Mouse (Mus musculus) cerebellum, postnatal 36 days (tissue): ENCODE measurements at regions not wholly inside any gene's neighbourhood (a gene's known extent, or its start where the extent isn't known, plus 50 kb on each side); places are given as distances from the start of the nearest gene placed in this dataset.
A peak's percentile ranks its signal among the peaks of the same experiment; 100 is the strongest.

Experiments used
- DNase-seq, 2 experiments: peaks; one replicate each; pipeline ENCODE4 v3.0.0; 2021 to 2022; ENCODE audit warnings: mixed read lengths in 2 of 2

DNA sequence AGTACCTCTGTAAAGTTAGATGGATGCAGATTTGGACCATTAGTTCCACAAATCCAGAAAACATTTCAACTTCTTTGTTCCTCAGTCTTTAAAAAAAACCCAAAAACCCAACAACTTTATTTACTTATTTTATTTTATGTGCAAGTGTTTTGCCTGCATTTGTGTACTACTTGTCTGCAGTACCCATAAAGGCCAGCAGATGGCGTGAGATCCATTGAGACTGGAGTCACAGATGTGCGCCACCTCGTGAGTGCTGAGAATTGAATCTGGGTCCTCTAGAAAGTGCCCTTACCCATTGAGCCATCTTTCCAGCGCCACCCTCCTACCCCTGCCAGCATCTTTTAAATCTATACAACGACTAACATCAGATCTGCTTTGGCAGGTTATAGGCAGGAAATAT, 53.0 kb downstream of the Gm12689 start:
- no peak for DNase-seq

DNA sequence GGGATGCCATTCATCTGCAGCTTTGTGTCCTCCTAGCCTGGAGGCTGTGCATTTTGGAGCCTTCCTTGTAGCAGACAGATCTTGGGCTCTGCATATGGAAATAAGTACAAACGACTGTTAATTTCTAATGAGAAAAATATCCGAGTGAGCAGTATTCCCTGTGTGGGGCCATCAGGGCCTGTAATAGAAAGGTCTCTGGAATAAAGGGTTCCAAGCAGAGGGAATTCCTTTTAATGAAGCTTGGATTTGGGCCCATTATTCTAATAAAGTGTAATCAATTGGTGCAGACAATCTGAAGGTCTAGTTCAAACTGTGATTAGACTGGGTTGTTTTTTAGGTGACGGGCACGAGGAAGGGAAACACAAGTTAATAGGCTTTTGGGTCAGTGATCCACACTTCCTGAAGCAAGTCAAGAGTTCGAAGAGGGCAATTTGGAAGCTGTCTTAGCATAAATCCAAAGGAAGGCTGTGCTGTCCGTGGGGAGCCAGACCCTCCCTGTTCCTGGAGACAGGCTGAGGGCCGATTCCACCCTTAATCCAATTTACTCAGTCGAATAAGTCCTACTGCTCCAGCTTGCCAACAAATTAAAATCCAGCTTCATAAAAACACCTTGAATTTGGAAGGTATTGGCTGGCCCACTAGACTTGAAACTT, 57.5 kb downstream of the Gm12689 start:
- DNase-seq = no peak

DNA sequence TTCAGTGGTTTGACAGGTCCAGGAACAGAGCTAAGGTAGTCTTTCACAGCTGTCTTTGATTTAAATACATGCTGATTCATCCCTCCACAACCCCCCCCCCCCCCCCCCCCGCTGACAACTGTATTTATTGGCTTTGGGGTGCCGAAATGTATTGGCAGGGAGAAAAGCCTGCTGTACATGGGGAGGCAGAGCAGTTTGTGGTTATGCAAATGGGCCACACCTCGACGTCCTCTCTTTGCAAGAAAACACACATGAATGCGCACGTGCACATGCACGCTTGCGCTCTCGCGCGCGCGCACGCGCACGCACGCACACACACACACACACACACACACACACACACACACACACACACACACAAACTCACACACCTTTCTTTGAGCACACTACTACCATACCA, 58.5 kb downstream of the Gm12689 start:
- DNase-seq = no peak

DNA sequence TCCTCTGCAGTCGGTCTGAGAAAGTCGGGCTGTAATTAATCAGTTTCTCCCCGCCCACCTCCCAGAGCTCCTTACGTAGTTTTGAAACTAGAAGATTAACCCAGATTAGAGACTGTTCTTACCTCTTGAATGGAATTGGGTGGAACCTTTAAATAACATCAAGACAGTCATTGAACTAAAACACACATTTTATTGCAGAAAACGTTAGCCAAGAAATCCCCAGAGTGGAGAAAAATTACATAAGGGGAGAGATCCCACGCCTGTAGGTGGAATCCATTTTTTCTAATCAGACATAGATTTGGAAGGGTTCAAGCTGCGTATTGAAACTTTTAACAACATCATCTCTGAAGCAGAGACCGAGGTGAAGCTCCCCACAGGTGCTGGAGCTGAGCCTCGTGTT, 59.1 kb downstream of the Gm12689 start:
- DNase-seq = no peak

DNA sequence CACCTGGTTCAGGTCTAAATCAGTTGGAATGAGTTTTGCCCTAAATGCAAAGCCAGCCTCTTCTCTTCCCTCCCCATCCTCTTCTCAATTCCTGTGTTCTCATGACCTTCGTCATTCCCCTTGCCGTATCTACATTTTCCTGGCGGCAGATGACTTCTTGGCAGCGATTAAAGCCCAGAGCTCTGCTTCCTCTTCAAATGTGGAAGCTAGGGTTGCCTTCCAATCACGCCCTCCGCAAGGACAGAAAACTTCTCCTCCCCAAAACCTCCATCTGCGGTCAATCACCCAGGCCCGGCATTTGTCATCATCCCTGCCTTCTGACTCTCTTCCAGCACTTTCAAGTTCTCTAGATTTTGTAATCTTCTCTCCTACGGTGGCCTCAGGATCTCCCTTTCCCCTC, 72.3 kb downstream of the Gm12689 start:
- DNase-seq = no peak

DNA sequence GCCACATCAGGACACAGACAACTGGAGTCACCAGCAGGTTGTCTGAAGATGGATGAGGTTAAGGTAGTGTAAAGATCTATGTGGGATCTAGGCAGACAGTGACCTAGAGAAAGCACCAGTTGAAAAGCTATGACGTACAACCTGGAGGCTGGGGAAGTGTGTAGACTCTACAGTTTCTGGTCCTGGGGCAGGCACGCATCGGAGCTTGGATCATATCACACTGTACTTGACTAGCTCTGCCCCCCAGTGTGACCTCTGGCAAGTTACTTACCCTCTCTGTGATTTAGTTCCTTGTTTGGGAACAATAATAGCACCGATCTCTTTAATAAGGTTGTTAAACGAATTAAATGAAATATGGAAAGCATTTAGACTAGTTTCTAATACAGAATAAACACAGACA, 75.5 kb downstream of the Gm12689 start:
- DNase-seq = no peak

DNA sequence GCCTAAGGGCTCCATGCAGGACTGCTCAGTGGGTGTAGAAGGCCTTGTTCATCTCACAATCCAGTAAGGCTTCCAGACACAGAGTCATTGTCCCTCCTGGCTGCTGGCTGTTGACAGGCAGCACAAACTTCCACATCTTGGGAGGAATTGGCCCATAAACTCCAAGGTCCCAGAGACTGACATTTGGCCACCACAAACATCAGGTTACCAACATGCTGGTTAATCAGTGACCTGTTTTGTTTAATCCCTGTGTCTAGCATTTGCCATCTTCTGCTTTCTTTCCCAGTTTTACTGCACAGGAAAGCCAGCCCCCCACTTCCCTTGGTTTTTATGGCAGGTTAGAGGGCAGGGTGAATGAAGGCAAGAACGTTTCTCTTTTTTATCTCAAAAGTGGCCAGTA, 80.5 kb downstream of the Gm12689 start:
- DNase-seq = no peak

DNA sequence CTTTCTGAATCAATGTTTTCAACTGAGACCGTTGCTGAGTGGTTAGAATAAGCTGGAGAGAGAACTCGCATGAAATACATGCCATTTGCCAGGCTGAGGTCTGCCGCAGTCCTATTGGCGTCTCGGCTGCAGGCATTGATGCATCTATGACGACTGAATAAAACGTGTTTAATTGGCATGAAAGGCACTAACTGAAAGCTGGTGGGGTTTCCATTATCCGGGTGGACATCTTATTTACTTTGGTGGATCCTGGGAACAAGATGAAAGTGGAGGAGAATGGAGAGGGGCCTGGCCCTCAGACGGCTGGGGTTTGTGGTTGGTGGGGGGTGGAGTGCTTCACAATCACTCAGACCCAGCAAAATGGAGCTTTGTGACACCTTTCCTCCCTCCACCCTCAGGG, 81.2 kb downstream of the Gm12689 start:
- no peak for DNase-seq

DNA sequence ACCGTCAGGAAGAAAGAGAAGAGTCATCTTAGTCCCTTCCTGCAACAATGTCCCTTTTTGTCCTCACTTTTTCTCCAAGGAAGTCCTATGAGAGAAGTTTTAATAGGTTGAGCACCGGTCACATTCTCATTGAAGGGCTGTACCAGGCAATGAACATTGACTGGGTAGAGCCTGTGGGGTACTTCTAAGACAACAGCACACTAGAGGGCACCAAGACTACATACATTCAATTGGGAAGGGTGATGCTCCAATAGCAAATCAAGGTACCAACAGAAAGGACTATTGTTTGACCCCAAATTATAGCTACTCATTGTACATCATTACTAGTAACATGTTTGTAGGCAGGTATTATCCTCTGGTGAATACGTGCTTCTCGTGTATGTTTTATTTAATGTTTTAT, 84.3 kb downstream of the Gm12689 start:
- DNase-seq = no peak

DNA sequence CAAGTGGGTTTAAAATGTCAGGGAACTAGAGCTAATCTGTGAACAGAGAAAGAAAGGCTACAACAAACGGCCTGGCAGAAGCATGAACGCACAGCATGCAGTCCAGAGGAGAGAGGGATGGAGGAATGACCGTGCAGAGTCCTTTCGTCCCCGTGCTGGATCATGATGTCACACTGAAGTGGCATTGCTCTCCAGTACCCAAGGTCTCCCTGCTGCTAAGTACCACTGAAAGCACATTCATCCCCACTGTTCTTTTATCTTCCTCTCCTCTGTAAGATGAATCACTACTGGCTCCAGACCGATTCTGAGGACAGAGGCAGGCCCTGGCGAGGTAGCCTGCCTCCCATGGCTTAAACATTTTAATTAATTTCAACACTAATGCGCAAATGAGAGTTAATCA, 89.7 kb downstream of the Gm12689 start:
- no peak for DNase-seq

DNA sequence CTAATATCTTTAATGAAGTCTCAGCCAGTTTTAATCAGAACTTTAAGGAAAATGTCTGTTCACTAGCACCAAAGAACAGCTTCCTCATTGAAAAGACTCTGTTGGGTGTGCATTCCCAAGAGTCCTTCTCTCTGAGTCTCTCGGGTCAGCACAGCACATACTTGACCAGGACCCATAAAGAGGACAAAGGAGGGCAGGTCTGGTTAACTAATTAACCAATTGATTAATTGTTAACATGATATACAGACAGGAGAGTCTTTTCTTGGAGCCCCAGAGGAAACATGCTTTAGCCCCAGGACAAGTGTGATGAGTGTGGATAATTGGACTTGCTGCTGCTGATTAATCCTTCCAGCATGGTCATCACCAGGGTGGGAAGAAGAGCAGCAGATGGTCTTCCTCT, 93.7 kb downstream of the Gm12689 start:
- DNase-seq = no peak

DNA sequence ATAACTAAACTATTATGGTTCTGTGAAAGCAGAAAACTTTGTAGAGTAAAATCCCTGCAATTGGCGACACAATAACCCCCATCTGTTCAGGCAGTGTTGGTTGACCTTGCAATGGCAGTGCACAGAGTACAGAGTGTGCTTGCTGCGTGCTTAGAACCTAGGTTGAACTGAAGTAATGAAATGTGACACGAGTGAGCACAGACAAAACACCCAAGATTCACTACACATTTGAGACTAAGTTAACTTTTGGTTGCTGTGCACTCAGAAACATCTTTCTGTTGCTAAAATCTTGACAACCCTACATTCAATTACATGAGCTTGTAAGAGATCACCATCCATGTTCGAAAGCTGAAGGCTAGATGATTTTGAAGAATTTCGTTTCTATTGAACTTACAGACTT, 97.3 kb downstream of the Gm12689 start:
- no peak for DNase-seq

DNA sequence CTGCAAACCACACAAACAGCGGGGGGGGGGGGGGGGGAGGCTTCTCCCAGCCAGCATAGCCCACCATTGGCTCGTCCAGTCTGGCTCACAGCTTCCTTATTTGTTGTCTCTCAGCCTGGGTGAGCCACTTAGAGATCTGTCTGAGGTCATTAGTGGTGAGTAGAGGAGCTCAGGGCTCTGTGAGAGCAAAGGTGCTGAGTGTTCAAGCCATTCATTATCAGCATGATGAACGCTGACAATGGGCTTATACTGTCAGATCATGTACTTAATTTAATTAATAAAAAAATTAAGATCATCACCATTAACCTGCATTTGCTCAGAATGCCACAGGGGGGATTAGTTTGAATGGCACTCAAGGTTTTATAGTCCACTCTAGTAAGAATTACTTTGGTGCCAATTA, 98.5 kb downstream of the Gm12689 start:
- DNase-seq = no peak

DNA sequence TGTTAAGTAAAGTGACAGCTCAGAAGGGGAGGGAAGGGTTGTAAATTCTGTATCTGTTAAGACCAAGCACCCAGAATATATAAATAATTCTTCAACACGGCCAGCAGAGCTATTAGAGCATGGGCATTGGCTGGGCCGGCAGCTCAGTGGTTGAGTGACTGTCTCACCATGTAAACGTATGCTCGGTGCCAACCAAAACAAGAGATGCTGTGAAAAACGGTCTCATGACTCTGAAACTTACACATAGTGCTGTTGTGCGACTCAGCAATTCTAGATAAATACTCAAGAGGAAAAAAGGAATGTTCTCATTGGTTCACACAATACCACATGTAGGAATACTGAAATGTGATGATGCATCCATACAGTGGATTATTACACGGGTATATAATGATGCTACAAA, 111.8 kb downstream of the Gm12689 start:
- DNase-seq = no peak

DNA sequence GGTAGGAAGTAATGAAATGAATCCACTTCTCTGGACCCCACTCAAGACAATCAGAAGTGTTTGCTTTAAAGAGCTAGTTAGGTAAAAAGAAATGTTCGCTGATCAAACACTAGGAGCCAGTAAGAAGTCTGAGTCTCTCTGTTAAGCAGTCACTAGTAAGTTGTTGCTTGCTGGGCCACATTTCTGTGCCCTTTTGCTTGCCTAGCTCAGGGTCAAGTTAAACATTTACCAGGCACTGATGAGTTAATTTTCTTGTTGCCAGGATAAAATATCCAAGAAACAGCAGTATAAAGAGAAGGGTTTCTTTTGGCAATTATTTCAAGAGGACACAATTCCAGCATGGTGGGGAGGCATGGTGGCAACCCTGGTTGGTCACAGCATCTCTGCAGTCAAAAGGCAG, 127.7 kb downstream of the Gm12689 start:
- no peak for DNase-seq

DNA sequence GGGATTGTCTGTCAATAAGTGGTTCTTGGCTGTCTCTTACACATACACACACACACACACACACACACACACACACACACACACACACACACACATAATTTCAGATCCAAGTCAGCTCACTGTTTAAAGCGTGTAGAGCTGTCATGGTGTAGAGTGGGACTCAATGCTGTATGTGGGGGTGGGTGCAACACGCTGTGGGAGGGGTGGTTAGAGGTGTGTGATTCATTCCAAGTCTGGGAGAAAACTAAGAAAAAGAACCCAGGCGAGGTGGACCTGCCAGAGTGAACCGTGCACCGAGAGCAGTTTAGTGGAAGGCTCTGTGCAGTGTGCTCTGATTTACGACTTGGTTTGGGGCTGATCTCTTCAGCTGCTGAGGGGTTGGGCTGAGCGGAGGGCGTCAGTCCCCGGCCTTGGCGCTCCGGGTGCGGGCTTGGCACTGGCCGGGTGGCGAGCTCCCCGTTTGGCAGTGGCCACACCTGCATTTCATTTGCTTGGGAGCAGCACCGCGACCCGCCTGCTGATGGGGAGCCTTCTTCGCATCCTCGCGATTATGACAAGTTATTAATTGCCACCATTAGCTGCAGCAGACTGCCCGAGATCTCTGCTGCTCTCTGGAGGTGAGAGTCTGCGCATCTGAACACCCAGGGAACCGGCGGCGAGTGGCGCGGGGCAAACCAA, 149.5 kb downstream of the Gm12689 start:
- no peak for DNase-seq

DNA sequence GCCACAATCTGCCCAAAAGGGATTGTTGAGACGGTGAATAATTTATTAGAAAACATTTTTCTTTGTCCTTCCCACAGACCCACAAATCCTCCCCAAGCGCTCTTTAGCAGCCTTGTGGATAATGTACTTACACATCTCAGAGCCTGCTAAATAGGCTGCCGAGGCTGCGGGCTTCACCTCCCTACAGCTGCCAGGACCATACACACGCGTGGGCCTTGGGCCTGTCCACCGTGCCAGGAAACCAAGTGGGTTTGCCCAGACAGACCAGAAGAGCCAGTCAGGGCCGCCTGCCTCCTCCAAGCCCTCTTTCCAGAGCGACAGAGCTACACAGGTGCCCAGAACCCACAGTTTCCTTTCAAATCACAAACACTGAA, 150.0 kb downstream of the Gm12689 start:
- no peak for DNase-seq

DNA sequence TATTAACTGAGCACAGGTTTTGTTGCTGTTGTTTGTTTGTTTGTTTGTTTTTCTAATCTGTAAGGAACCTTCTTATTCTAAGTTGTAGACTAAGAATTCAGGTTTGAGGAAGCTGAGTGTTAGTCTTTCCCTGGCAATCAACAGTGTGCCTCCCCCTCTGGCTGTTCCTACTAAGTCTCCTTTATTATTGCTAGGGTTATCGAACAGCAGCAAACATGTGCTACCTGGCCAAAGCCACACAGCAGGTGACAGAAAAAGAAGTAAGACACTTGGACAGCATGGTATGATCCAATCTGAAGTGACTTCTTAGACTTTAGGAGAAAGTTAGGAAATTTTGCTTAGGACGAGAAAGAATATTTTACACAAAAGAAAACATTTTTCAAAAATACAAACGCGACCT, 163.3 kb downstream of the Gm12689 start:
- no peak for DNase-seq

DNA sequence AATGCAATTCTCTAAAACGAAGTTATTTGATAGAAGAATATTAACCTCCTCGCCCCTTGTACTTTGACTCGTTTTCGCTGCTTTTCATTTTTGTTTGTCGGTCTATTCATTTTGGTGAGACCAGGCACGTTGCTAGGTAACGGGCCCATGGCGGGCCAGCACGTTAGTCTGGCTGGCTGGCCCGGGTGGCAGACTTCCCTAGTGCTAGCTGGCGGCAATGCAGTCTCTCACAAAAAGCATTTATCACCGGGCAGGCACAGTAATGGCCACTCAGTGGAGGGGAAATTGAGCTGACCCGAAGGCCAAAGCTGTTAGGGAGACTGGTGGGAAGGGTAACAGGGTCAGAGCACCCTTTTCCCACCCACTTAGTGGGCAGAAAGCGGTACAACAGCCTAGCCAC, 163.7 kb downstream of the Gm12689 start:
- peak; percentile 36 to 40 for DNase-seq

DNA sequence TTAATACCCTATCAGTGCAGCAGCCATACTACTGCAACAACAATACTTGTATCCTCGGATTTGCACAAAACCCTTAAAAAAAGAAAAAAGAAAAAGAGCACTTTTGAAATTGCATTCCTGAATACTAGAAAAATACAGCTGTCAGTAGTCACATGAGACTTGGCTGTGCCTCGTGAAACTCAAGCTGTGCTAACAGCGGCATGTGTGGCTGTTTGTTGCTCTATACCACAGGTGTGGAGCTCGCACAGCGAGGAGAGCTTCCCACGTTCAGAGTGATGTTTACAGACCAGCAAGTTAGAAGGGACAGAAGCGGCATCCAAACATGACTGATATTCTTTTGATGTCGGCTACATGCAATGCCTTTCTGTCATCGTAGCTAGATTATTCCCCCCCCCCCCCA, 169.8 kb downstream of the Gm12689 start:
- DNase-seq = no peak

DNA sequence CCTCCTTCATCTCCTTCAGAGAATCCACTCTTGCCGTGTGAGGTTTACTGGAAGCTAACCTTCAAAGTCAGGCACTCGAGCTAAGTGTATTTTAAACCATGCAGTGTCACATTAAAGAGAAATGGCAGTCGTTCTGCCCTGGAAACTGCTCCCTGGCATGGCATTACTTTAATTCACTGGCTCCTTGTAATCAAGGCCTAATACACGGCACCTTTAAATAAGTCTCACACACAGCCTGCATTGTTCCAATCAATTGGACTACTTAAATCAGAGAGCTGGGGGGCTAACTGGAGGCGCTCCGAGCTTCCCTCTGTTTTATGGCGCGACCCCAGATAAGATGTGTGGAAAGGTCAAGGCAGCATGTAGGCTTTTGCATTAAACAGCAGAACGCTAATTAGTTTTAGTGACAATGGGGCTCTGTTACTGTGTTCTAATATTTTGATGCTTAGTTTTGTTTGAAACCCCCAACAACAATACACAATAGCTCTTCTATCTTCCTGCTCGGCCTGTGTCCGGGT, 180.1 kb downstream of the Gm12689 start:
- DNase-seq = no peak

DNA sequence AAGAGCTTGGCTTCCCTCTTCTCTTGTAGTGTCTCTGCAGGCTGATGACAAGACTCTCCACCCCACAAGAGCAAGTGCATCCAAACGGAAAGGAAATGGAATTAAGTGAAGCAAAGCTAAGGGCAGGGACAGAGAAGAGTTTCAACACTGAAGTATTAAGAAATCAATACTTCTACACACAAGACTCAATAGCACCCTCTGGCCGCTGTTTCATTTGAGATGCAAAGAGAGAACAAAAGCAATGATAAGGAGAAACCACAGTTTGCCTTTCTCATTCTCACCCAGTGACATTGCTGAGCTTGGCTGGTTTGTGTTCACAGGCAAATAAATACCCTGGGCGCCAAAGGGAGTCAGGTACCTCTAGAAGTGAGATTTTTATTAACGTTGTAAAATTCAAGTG, 171.8 kb upstream of the Foxd3 start:
- no peak for DNase-seq

DNA sequence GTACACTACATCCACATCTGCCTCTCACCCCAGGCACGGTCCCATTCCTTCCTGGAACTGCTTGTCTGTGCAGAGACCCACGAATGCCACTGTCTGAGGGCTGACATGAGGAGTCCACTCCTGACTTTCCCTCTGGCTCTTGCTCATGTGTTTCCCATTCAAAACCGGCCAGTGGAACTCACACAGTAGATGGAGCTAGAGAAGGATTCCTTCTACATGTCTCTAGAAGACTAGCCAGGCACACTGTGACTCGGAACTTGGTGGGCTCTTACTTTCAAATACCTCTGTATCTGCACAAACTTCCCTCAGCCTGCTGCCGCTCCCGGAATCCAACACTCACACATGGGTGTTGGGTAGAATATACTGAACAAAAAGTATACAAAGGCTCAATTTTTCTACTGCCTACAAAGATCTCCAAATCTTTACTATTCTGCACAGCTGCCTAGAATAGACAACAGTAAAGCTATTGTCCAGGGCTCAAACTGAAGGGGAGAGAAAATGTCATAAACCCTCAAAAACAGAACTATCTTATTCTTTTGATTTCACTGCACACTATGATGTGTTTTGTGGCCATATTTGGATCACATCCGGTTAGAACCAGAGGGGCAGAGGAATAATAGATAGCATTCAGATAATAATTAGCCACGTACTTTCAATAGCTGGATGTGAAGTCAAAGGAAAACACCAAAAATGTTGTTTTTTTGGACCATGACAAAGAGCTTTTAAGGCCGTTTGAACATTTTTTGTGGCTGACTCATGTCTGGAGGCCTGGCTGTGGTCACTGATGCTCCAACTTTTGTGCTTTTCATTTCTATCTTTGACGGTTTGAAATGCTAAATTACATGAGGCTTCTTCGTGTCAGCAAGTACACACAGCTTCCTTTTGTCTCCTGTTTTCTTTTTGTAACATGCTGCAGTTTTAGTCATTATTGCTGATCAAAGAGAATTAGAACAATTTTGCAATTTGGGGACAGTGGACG, 164.3 kb upstream of the Foxd3 start:
- no peak for DNase-seq
